Mouse (Mus musculus): ENCODE measurements around the gene Upk1b. TPM values are rescaled to one million over a fixed set of nuclear protein-coding genes. Genes with fewer than 3 reads are reported as not detected.

The Upk1b gene
- polyA plus RNA-seq (2014; fragmentation: Illumina TruSeq; extraction: RNeasy Lipid Tissue Mini Kit (QIAGEN cat#74804); ENCODE audit: low read depth, low replicate concordance) = 3.4 TPM

GRCm38 (mm10) chr16:38800091-38800490 lies at the start of gene Upk1b:
Gene Upk1b, minus strand, starts transcription at chr16:38800328.

GRCm38 (mm10) chr16:38828649-38829048 lies 28.5 kb upstream of the Upk1b start, which contains the start of gene 4930435E12Rik:
Gene 4930435E12Rik, minus strand, starts transcription at chr16:38828749.

GRCm38 (mm10) chr16:38742113-38742658 lies 57.9 kb downstream of the Upk1b start, which contains the start of gene B4galt4:
Gene B4galt4, plus strand, starts transcription at chr16:38742264.

Other genes starting within 250 kb of the Upk1b start
- 60.2 TPM for gene Tmem39a, start 241.6 kb downstream of the Upk1b start, polyA plus RNA-seq (2014; fragmentation: Illumina TruSeq; extraction: RNeasy Lipid Tissue Mini Kit (QIAGEN cat#74804); ENCODE audit: low read depth, low replicate concordance)
- gene Arhgap31, start 87.1 kb downstream of the Upk1b start, polyA plus RNA-seq (2014; fragmentation: Illumina TruSeq; extraction: RNeasy Lipid Tissue Mini Kit (QIAGEN cat#74804); ENCODE audit: low read depth, low replicate concordance) = 5.5 TPM
- gene B4galt4, start 58.1 kb downstream of the Upk1b start, polyA plus RNA-seq (2014; fragmentation: Illumina TruSeq; extraction: RNeasy Lipid Tissue Mini Kit (QIAGEN cat#74804); ENCODE audit: low read depth, low replicate concordance) = 89.1 TPM
- gene 4930435E12Rik, start 28.4 kb upstream of the Upk1b start, polyA plus RNA-seq (2014; fragmentation: Illumina TruSeq; extraction: RNeasy Lipid Tissue Mini Kit (QIAGEN cat#74804); ENCODE audit: low read depth, low replicate concordance) = not detected
- 1.2 TPM for gene Igsf11, start 92.3 kb upstream of the Upk1b start, polyA plus RNA-seq (2014; fragmentation: Illumina TruSeq; extraction: RNeasy Lipid Tissue Mini Kit (QIAGEN cat#74804); ENCODE audit: low read depth, low replicate concordance)

Data from sigmoid colon, adult 10 weeks (tissue).